Mouse (Mus musculus) forebrain, embryonic 12.5 days (tissue): Measurements from ENCODE around the gene Gsc2. TPM values are rescaled to one million over a fixed set of nuclear protein-coding genes. Genes with fewer than 3 reads are reported as not detected.

Experiments used
- ATAC-seq: fragments of 200-750 bp; cut with Nextera tagmentation; 2 replicates; pipeline ENCODE4 v1.8.0; 2017; ENCODE audit warnings: moderate TSS enrichment; ENCODE audit not compliant: low FRiP score
- H3K27ac ChIP-seq: fragments of 300-500 bp; sonication (generic); 2 replicates; pipeline ENCODE4 v1.5.1; 2016; ENCODE audit warnings: mild to moderate bottlenecking
- H3K27me3 ChIP-seq: fragments of 300-500 bp; sonication (generic); 2 replicates; pipeline ENCODE4 v1.6.1; 2016; ENCODE audit warnings: mild to moderate bottlenecking
- H3K36me3 ChIP-seq: fragments of 300-500 bp; sonication (generic); replicated peaks from 2 replicates; pipeline ENCODE4 v1.6.1; 2016; ENCODE audit warnings: mild to moderate bottlenecking
- H3K4me1 ChIP-seq: fragments of 300-500 bp; sonication (generic); 2 replicates; pipeline ENCODE4 v1.6.1; 2016
- H3K4me2 ChIP-seq: fragments of 300-500 bp; sonication (generic); 2 replicates; pipeline ENCODE4 v1.6.1; 2016; ENCODE audit warnings: mild to moderate bottlenecking, moderate library complexity
- H3K4me3 ChIP-seq: fragments of 300-500 bp; sonication (generic); replicated peaks from 2 replicates; pipeline ENCODE4 v1.5.1; 2016; ENCODE audit warnings: mild to moderate bottlenecking
- H3K9ac ChIP-seq: fragments of 300-500 bp; sonication (generic); 2 replicates; pipeline ENCODE4 v1.6.1; 2016; ENCODE audit warnings: mild to moderate bottlenecking
- H3K9me3 ChIP-seq: fragments of 300-500 bp; sonication (generic); 2 replicates; pipeline ENCODE4 v1.6.1; 2016
- WGBS: fragments of 180-500 bp; shearing (Covaris S2); methylation state at CpG from one replicate; pipeline ENCODE4 v1.1.7; 2016; 5-methylcytosine and 5-hydroxymethylcytosine counted together
- polyA plus RNA-seq: library from polyadenylated mRNA; unstranded; fragments of >200 nt; fragmentation: Nextera tagmentation; extraction: Ambion mirVana; gene quantifications from 2 replicates; pipeline ENCODE4 v1.2.1, GENCODE M21; 2016

Gene Gsc2
- polyA plus RNA-seq, 1 experiment from 2014 or later, result 0.45 TPM

GRCm38 (mm10) chr16:17911052-17911595, 3.7 kb downstream of the Gsc2 start, which contains the start of gene Ess2:
Gene Ess2, minus strand, starts transcription at chr16:17911348.
- H3K4me1 ChIP-seq, result peaks cover 20% of the 10 kb centered on the region
- peaks cover 45% of the 10 kb centered on the region for H3K27me3 ChIP-seq
- H3K36me3 ChIP-seq, result peaks cover 33% of the 10 kb centered on the region
- peak within 1 kb of the TSS; percentile 80 for H3K9ac ChIP-seq
- WGBS, result under 1% methylated on average over 35 of the region's 35 CpGs
- H3K4me2 ChIP-seq, result peak within 1 kb of the TSS; percentile 95
- ATAC-seq, result peak; percentile 95
- H3K4me3 ChIP-seq, result peak within 1 kb of the TSS; percentile 65
- 0 out of 2 replicates have a peak within 1 kb of the TSS, but pooled peaks have one; percentile 27 for H3K27ac ChIP-seq
- H3K9me3 ChIP-seq, result no peaks in the 10 kb centered on the region

DNA sequence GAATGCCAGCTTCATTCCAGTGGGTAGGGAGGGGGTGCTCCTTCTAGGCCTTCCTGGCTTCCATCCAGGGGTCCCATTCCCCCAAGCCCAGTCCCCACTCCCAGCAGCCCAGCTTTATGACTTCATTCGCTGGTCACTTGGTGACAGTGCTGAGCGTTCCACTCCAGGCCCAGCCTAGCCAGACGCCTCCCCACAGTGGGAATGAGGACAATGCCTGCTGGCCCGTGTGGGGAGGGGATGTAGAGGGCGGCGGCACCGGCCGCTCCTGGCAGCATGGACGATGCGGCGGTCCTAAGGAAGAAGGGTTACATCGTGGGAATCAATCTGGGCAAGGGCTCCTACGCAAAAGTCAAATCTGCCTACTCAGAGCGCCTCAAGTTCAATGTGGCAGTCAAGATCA, 16.4 kb downstream of the Gsc2 start, which contains the start of the genes Dgcr2 and Tssk2:
Dgcr2 (minus strand) TSS at position 101 of the 400 bp plus-strand sequence.
Tssk2 (plus strand) TSS at position 176 of the 400 bp plus-strand sequence.
- no peak within 1 kb of the TSS for H3K4me3 ChIP-seq
- H3K27me3 ChIP-seq, result no peaks in the 10 kb centered on the region; the same call in 1 of the 2 replicates
- WGBS, result 94% methylated on average over 14 of the region's 14 CpGs
- H3K27ac ChIP-seq, result no peak within 1 kb of the TSS
- H3K36me3 ChIP-seq, result peaks cover 57% of the 10 kb centered on the region
- H3K4me1 ChIP-seq, result no peaks in the 10 kb centered on the region
- ATAC-seq, result no peak
- H3K4me2 ChIP-seq, result no peak within 1 kb of the TSS
- H3K9me3 ChIP-seq, result no peaks in the 10 kb centered on the region
- H3K9ac ChIP-seq, result no peak within 1 kb of the TSS

DNA sequence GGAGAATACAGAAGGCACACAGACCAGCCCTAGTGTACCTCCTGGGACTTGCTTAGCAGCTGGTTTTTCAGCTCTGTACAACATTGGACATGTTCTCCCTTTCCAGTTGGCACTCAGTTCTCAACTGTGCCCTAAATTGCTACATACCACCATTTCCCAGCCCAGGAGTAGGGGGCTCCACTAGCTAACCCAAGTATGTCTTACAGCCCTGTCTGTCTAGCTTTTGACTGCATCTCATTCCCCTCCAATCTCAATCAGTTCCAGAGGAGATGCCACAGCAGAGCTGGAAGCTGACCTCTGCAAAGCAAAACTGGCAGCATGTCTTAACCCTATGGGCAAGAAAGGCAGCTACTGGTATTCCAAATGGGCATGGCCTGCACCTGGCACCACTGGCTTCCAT, 18.8 kb downstream of the Gsc2 start:
- Histone ChIP-seq H3K9ac (no peak overlapping the region), H3K36me3 (peaks cover 34% of the 10 kb centered on the region), H3K4me2 (no peak overlapping the region), H3K27me3 (no peaks in the 10 kb centered on the region; the same call in 1 of the 2 replicates), H3K27ac (no peak overlapping the region), H3K4me1 (peaks cover 8% of the 10 kb centered on the region), H3K9me3 (no peaks in the 10 kb centered on the region), H3K4me3 (no peak overlapping the region)
- no peak for ATAC-seq

GRCm38 (mm10) chr16:17893923-17894322, 20.9 kb downstream of the Gsc2 start, which contains the start of gene Tssk1:
Gene Tssk1, plus strand, starts transcription at chr16:17894223.
- Histone ChIP-seq H3K4me2 (no peak within 1 kb of the TSS), H3K9ac (no peak within 1 kb of the TSS), H3K9me3 (no peaks in the 10 kb centered on the region), H3K27me3 (no peaks in the 10 kb centered on the region; the same call in 1 of the 2 replicates), H3K4me3 (no peak within 1 kb of the TSS), H3K36me3 (peaks cover 12% of the 10 kb centered on the region), H3K27ac (no peak within 1 kb of the TSS), H3K4me1 (peaks cover 22% of the 10 kb centered on the region)
- ATAC-seq, result no peak
- WGBS, result 85% methylated on average over 2 of the region's 2 CpGs

DNA sequence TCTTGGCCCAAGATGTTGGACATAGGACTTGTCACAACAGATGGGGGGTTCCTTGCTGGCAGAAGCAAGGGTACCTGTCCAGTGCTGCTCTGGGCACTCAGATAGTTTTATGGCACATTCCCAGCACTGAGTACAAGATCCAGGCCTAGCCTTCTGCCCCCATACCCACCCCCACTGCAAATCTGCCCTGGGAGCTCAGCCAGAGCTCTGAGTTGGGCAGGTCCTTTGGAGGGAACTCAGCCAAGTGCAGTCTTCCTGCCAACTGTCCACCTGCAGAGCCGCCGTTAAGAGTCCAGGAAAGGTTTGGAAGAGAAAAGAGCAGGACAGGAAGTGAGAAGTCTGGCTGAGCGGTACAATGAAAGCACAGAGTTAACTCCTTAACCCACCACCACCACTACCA, 22.3 kb downstream of the Gsc2 start:
- H3K4me2 ChIP-seq, result no peak overlapping the region

GRCm38 (mm10) chr16:17891567-17891959, 23.3 kb downstream of the Gsc2 start, which contains the start of gene Gm20518:
Gene Gm20518, minus strand, starts transcription at chr16:17891671.
- peak within 1 kb of the TSS; percentile 93 for H3K4me3 ChIP-seq
- H3K27ac ChIP-seq, result peak within 1 kb of the TSS; percentile 95
- H3K36me3 ChIP-seq, result no peaks in the 10 kb centered on the region
- peak within 1 kb of the TSS; percentile 98 for H3K9ac ChIP-seq
- peak; percentile 98 for ATAC-seq
- WGBS, result 1% methylated on average over 29 of the region's 38 CpGs
- no peaks in the 10 kb centered on the region; the same call in 1 of the 2 replicates for H3K27me3 ChIP-seq
- H3K9me3 ChIP-seq, result no peaks in the 10 kb centered on the region
- H3K4me2 ChIP-seq, result peak within 1 kb of the TSS; percentile 82
- peaks cover 26% of the 10 kb centered on the region for H3K4me1 ChIP-seq

More for the DNA sequence above, 22.3 kb downstream of the Gsc2 start:
- 89% methylated on average over 3 of the region's 3 CpGs for WGBS
- no peak for ATAC-seq
- H3K9me3 ChIP-seq, result no peaks in the 10 kb centered on the region
- no peak overlapping the region for H3K4me3 ChIP-seq
- H3K27me3 ChIP-seq, result no peaks in the 10 kb centered on the region; the same call in 1 of the 2 replicates
- H3K27ac ChIP-seq, result no peak overlapping the region
- no peaks in the 10 kb centered on the region for H3K36me3 ChIP-seq
- H3K9ac ChIP-seq, result no peak overlapping the region
- peaks cover 22% of the 10 kb centered on the region for H3K4me1 ChIP-seq

DNA sequence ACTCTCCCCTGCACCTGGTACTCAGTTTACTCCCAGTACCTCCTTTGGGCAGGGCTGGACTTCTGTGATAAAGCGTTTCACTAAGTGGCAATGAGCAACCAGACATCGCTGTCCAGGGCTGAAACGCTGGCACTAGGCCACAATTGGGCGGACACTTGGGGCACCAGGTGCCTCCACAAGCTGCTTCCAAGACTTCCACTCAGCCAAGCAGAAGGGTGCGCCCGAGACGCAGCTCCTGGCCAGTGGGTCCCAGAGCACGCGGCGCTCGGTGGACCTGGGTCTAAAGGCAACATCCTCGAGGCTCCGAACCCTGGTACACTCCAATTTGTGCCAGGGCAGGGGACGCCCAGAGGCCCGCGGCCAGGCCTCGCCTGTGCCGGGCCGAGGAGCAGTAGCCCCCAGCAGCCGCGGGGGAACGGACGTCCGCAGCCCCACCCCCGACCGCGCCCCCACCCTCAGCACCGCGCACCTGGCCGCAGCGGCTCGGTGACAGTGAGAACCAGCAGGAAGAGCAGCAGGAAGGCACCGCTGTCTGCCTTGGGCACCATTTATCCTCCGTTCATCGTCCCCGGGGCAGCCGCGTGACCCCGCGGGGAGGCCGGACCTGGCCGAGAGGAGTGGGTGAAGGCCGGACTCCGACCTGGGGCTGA, 23.8 kb downstream of the Gsc2 start:
- under 1% methylated on average over 44 of the region's 44 CpGs for WGBS
- peak overlapping the region; percentile 95 for H3K27ac ChIP-seq
- H3K4me2 ChIP-seq, result peak overlapping the region; percentile 82
- ATAC-seq, result peak; percentile 65; the same call in 1 of the 2 replicates
- peak overlapping the region; percentile 98 for H3K9ac ChIP-seq
- 0 out of 2 replicates have a peak, but pooled peaks cover 2% of the 10 kb centered on the region for H3K36me3 ChIP-seq
- H3K4me3 ChIP-seq, result peak overlapping the region; percentile 93
- peaks cover 29% of the 10 kb centered on the region for H3K4me1 ChIP-seq
- no peaks in the 10 kb centered on the region for H3K9me3 ChIP-seq
- H3K27me3 ChIP-seq, result no peaks in the 10 kb centered on the region; the same call in 1 of the 2 replicates

DNA sequence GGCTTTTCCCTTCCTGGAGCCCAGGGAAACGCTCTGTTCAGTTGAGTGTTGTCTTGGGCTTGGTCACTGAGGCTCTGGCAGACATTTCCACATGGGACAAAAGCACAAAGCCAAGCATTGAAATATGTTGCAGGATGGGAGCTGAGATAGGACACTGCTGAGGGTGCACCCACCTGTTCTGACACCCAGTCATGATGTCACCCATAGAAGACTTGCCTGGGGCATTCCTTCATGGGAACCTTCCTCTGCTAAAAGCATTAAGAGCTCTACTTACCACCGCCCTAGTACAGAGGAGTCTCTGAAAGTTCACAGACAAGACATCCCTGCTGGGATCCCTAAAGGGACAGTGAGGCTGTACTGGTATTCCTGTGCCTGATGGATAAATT, 24.5 kb downstream of the Gsc2 start:
- H3K4me3 ChIP-seq, result peak overlapping the region; percentile 93
- no peak for ATAC-seq
- 0 out of 2 replicates have a peak, but pooled peaks cover 4% of the 10 kb centered on the region for H3K36me3 ChIP-seq
- H3K9me3 ChIP-seq, result no peaks in the 10 kb centered on the region
- H3K4me1 ChIP-seq, result peaks cover 34% of the 10 kb centered on the region
- peak overlapping the region; percentile 82 for H3K4me2 ChIP-seq
- peak overlapping the region; percentile 98 for H3K9ac ChIP-seq
- WGBS, result 59% methylated on average over 2 of the region's 2 CpGs
- no peak overlapping the region for H3K27ac ChIP-seq
- H3K27me3 ChIP-seq, result no peaks in the 10 kb centered on the region

DNA sequence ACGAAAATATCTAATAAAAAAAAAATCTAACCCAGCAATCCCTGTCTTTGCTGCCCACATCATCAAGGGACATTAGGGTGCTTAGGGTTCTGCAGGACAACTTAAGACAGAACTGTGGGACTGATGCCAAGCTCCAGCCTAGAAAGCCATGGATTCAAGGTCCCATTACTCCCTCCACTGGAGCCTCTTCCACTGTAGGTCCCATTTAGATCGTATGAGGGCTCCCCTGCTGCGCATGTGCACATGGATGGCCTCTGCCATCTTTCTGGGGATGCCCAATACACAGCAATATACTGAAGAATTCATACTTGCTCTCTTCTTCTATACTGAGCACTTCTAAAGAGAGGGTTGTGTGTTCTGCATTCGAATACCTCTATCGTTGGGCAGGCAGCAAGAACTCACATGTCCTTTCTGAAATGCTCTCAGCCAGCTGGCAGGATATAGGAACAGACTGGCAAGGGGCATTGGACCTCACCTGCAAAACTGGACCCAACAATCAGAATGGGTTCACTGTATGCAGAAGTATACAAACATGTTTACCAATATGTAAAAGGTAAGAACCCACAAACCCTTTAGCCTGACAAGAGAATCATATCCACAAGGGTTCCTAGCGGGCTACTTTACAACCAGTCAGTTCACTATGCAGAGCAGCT, 25.0 kb downstream of the Gsc2 start:
- ATAC-seq, result no peak
- peak overlapping the region; percentile 82 for H3K4me2 ChIP-seq
- no peaks in the 10 kb centered on the region for H3K9me3 ChIP-seq
- H3K4me3 ChIP-seq, result peak overlapping the region; percentile 93
- H3K9ac ChIP-seq, result peak overlapping the region; percentile 98
- peaks cover 4% of the 10 kb centered on the region; the same call in 1 of the 2 replicates for H3K36me3 ChIP-seq
- H3K27ac ChIP-seq, result no peak overlapping the region
- WGBS, result 82% methylated on average over 6 of the region's 6 CpGs
- H3K4me1 ChIP-seq, result peaks cover 34% of the 10 kb centered on the region
- no peaks in the 10 kb centered on the region for H3K27me3 ChIP-seq

- no peak overlapping the region for H3K4me2 ChIP-seq
- H3K4me3 ChIP-seq, result no peak overlapping the region
- WGBS, result 97% methylated on average over 6 of the region's 6 CpGs
- H3K27ac ChIP-seq, result no peak overlapping the region
- peaks cover 30% of the 10 kb centered on the region for H3K36me3 ChIP-seq
- H3K9ac ChIP-seq, result no peak overlapping the region
- H3K4me1 ChIP-seq, result peaks cover 12% of the 10 kb centered on the region
- H3K9me3 ChIP-seq, result no peaks in the 10 kb centered on the region
- H3K27me3 ChIP-seq, result no peaks in the 10 kb centered on the region
- no peak for ATAC-seq
Observed at GRCm38 (mm10) chr16:17884116-17884515, 30.7 kb downstream of the Gsc2 start.

- H3K4me2 ChIP-seq, result no peak overlapping the region
- ATAC-seq, result no peak
Observed at GRCm38 (mm10) chr16:17882196-17882595, 32.7 kb downstream of the Gsc2 start.

GRCm38 (mm10) chr16:17879571-17879970, 35.3 kb downstream of the Gsc2 start:
- Histone ChIP-seq H3K27me3 (no peaks in the 10 kb centered on the region), H3K4me2 (no peak overlapping the region), H3K4me3 (no peak overlapping the region), H3K9ac (no peak overlapping the region), H3K27ac (no peak overlapping the region), H3K4me1 (no peaks in the 10 kb centered on the region), H3K36me3 (peaks cover 23% of the 10 kb centered on the region), H3K9me3 (no peaks in the 10 kb centered on the region)
- no peak for ATAC-seq
- 94% methylated on average over 4 of the region's 4 CpGs for WGBS

More at GRCm38 (mm10) chr16:17882196-17882595, 32.7 kb downstream of the Gsc2 start:
- peaks cover 30% of the 10 kb centered on the region for H3K36me3 ChIP-seq
- H3K4me3 ChIP-seq, result no peak overlapping the region
- H3K27me3 ChIP-seq, result no peaks in the 10 kb centered on the region
- H3K4me1 ChIP-seq, result peaks cover 12% of the 10 kb centered on the region
- H3K27ac ChIP-seq, result no peak overlapping the region
- H3K9ac ChIP-seq, result no peak overlapping the region
- no peaks in the 10 kb centered on the region for H3K9me3 ChIP-seq
